Mouse (Mus musculus) stomach, embryonic 16.5 days (tissue): ENCODE measurements around the gene Fam135a. TPM values are rescaled to one million over a fixed set of nuclear protein-coding genes. Genes with fewer than 3 reads are reported as not detected.

ENCODE experiments used
- ATAC-seq: fragments of 200-750 bp; cut with Nextera tagmentation; 2 replicates; pipeline ENCODE4 v1.8.0; 2017; ENCODE audit warnings: moderate number of reproducible peaks, moderate TSS enrichment; ENCODE audit not compliant: insufficient read depth, low FRiP score
- H3K27ac ChIP-seq: fragments of 300-500 bp; sonication (generic); 2 replicates; pipeline ENCODE4 v1.5.1; 2014; ENCODE audit warnings: low read length
- H3K27me3 ChIP-seq: fragments of 300-500 bp; sonication (generic); 2 replicates; pipeline ENCODE4 v1.6.1; 2014; ENCODE audit warnings: low read length, control low read depth, mixed read lengths; ENCODE audit not compliant: control insufficient read depth, insufficient read depth
- H3K36me3 ChIP-seq: fragments of 300-500 bp; sonication (generic); 2 replicates; pipeline ENCODE4 v1.6.1; 2014; ENCODE audit warnings: low read length; ENCODE audit not compliant: control insufficient read depth, insufficient read depth
- H3K4me1 ChIP-seq: fragments of 300-500 bp; sonication (generic); 2 replicates; pipeline ENCODE4 v1.6.1; 2014; ENCODE audit warnings: low read length, control low read depth, mixed read lengths; ENCODE audit not compliant: control insufficient read depth, insufficient read depth
- H3K4me2 ChIP-seq: fragments of 300-500 bp; sonication (generic); 2 replicates; pipeline ENCODE4 v1.6.1; 2014; ENCODE audit warnings: low read depth, low read length, mixed read lengths
- H3K4me3 ChIP-seq: fragments of 300-500 bp; sonication (generic); replicated peaks from 2 replicates; pipeline ENCODE4 v1.5.1; 2014; ENCODE audit warnings: mild to moderate bottlenecking, low read length
- H3K9ac ChIP-seq: fragments of 300-500 bp; sonication (generic); 2 replicates; pipeline ENCODE4 v1.6.1; 2014; ENCODE audit warnings: low read length
- H3K9me3 ChIP-seq: fragments of 300-500 bp; sonication (generic); replicated peaks from 2 replicates; pipeline ENCODE4 v1.6.1; 2016; ENCODE audit warnings: low read length, control low read depth; ENCODE audit not compliant: control insufficient read depth
- WGBS: fragments of 180-500 bp; shearing (Covaris S2); extraction: QIAGEN DNeasy Blood & Tissue Kit; methylation state at CpG from one replicate; pipeline ENCODE4 v1.1.7; 2014; 5-methylcytosine and 5-hydroxymethylcytosine counted together
- polyA plus RNA-seq: library from polyadenylated mRNA; unstranded; fragments of >200 nt; fragmentation: Nextera tagmentation; extraction: Ambion mirVana; gene quantifications from 2 replicates; pipeline ENCODE4 v1.2.1, GENCODE M21; 2015

Fam135a gene
- 33.4 and 36.5 TPM in 2 replicates for polyA plus RNA-seq

DNA sequence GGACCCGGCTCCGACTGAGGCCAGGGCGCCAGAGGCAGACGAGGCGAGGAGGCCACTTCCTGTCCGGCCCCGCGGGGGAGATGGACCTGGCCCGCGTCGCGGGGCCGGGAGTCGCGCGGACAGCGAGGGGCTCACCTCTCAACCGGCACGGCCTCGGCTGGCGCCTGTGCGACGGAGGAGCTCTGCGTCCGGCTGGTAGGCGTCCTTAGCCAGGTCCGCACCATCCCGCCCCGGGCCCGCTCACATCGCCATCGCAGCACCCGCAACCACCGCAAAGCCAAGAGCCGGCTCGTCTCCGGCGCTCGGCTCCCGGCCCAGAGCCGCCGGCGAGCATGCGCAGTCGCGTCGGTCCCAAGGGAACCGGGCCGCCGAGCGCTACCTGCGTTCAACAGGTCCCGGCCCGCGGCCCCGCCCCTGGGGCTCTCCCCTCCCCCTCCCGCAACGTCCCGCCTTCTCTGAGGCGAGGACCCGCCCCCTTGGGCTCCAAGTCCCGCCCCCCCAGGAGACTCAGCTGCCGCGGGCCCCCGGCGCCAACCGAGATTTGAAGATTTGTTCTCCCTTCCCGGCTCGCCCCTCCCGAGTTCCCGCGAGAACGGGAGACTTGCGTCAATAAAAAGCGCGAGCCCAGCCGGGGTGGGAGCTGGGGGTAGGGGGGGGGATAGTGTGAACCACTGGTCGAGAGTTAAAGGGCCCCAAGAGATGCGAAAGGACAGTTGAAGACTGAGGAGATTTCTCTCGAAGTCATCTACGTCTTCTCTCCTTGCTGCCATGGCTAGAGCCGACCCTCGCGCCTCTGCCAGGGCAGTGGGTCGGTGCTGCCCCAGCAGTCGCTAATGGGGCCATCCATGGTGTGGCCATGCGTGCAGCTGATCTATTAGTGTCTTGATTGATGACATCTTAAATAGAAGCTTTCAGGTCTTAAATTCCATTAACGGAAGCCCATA, at the start of gene Fam135a:
Fam135a (minus strand) TSS at position 416 of the 944 bp plus-strand sequence.
- Histone ChIP-seq H3K36me3 (no peaks in the 10 kb centered on the region), H3K9ac (peak within 1 kb of the TSS; percentile 96), H3K27ac (peak within 1 kb of the TSS; percentile 82), H3K4me1 (peaks cover 7% of the 10 kb centered on the region; the same call in 1 of the 2 replicates), H3K4me2 (peak within 1 kb of the TSS; percentile 70), H3K4me3 (peak within 1 kb of the TSS; percentile 87), H3K27me3 (no peaks in the 10 kb centered on the region), H3K9me3 (no peaks in the 10 kb centered on the region)
- peak; percentile 95 for ATAC-seq
- 1% methylated on average over 85 of the region's 88 CpGs for WGBS

DNA sequence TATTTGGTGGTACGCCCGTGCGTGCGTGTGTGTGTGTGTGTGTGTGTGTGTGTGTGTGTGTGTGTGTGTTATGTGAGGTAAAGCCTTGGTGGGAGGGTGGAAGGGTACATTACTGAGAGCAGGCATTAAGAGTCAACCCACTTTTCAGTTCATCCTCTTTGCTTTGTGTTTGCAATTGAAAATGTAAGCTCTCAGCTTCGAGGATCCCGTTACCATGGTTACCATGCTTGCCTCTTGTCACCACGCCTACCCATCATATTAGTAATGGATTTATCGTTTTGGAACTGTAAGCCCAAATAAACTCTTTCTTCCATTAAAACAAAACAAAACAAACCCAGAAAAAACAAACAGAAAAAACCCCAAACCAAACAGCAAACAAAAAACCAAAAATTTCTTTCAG, 43.4 kb upstream of the Fam135a start:
- no peaks in the 10 kb centered on the region for H3K4me1 ChIP-seq
- H3K4me2 ChIP-seq: no peak overlapping the region
- H3K27me3 ChIP-seq: no peaks in the 10 kb centered on the region
- WGBS: 80% methylated on average over 8 of the region's 8 CpGs
- no peak overlapping the region for H3K27ac ChIP-seq
- ATAC-seq: no peak
- H3K9me3 ChIP-seq: no peaks in the 10 kb centered on the region
- no peak overlapping the region for H3K9ac ChIP-seq
- H3K36me3 ChIP-seq: no peaks in the 10 kb centered on the region
- H3K4me3 ChIP-seq: no peak overlapping the region

DNA sequence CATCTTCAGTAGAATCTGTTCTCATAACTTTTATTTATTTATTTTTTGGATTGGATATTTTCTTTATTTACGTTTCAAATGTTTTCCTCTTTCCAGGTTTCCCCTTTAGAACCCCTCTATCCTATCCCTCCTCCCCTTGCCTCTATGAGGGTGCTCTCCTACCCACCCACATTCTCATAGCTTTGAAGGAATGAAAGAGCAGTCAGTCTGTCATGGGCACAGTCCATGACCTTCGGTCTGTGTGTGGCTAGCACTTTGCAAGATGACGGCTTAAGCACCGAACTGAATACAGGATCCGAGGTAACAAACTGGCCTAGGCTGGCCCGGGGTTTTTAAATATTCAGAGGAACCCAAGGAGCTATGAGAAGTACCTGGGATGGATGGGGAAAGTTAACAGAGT, 40.4 kb upstream of the Fam135a start:
- no peak overlapping the region for H3K4me3 ChIP-seq
- H3K4me1 ChIP-seq: no peaks in the 10 kb centered on the region
- H3K27ac ChIP-seq: no peak overlapping the region
- 73% methylated on average over 6 of the region's 6 CpGs for WGBS
- no peaks in the 10 kb centered on the region for H3K27me3 ChIP-seq
- H3K9ac ChIP-seq: no peak overlapping the region
- H3K9me3 ChIP-seq: no peaks in the 10 kb centered on the region
- H3K4me2 ChIP-seq: no peak overlapping the region
- no peak for ATAC-seq
- no peaks in the 10 kb centered on the region for H3K36me3 ChIP-seq

DNA sequence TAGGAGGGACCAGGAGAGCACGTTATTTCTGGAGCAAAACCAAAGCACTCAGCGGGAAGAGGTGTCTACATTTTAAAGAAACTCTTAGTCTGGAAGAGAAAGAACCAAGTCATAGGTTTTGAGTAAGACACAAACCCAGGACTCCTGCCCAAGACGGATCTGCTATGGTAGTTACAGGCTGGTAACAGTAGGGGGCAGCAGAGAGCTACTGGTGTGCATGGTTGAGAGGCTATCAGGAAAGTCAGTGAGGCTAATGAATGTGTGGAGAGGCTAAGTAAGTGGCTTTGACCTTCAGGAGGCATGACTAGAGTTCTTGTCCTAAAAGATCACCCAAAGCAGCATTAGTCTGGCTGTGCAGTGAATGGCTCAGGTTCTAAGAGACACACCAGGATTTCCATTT, 37.0 kb upstream of the Fam135a start:
- Histone ChIP-seq H3K4me1 (no peaks in the 10 kb centered on the region), H3K4me3 (no peak overlapping the region), H3K4me2 (no peak overlapping the region), H3K9ac (no peak overlapping the region), H3K36me3 (no peaks in the 10 kb centered on the region), H3K27me3 (no peaks in the 10 kb centered on the region), H3K9me3 (no peaks in the 10 kb centered on the region), H3K27ac (no peak overlapping the region)
- WGBS: 12% methylated on average over 3 of the region's 3 CpGs
- ATAC-seq: no peak

DNA sequence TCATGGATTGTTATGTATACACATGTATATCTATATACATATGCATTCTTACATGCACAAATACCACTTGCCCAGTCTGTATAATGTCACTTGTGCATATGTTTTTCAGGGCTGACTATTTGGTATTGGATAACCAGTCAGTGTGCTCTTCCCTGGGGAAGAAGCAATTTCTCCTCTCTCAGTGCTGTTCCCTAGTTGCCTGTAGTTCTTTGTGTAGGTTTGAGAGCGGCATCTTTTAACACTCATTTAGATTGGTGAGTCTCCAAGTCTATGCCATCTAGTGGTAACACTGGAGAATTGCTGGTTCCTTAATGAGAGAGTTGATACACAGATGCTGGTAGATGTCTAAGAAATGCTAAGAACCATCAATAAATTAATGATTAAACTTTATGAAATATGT, 34.7 kb upstream of the Fam135a start:
- H3K27me3 ChIP-seq: no peaks in the 10 kb centered on the region
- H3K9ac ChIP-seq: no peak overlapping the region
- WGBS: 0% methylated on average over 1 of the region's 1 CpGs

DNA sequence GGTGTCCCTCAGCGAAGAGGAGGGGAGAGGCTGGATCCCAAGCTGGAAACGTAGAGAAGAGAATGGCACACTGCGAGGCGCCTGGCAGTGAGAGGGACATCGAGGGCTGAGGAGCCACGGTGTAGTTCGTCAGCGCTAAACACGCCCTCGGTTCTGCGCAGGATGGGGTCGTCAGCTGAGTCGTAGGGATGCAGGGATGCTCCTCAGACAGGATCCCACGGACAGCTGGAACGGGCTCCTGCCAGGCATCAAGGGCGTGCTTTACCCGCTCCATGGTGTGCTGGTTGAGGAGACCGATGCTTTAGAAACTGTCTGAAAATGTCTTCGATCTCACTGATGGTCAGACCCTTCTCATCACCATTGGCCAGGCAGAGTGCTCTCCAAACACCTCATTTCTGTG, 33.7 kb upstream of the Fam135a start:
- H3K4me3 ChIP-seq: no peak overlapping the region
- H3K27ac ChIP-seq: no peak overlapping the region
- H3K4me2 ChIP-seq: no peak overlapping the region
- H3K36me3 ChIP-seq: no peaks in the 10 kb centered on the region
- no peaks in the 10 kb centered on the region for H3K27me3 ChIP-seq
- no peak overlapping the region for H3K9ac ChIP-seq
- ATAC-seq: no peak
- no peaks in the 10 kb centered on the region for H3K4me1 ChIP-seq
- H3K9me3 ChIP-seq: no peaks in the 10 kb centered on the region
- WGBS: 38% methylated on average over 19 of the region's 19 CpGs

More for the DNA sequence above, 34.7 kb upstream of the Fam135a start:
- H3K36me3 ChIP-seq: no peaks in the 10 kb centered on the region
- H3K9me3 ChIP-seq: no peaks in the 10 kb centered on the region
- H3K27ac ChIP-seq: no peak overlapping the region
- no peak overlapping the region for H3K4me3 ChIP-seq
- no peak for ATAC-seq
- no peaks in the 10 kb centered on the region for H3K4me1 ChIP-seq
- H3K4me2 ChIP-seq: no peak overlapping the region

DNA sequence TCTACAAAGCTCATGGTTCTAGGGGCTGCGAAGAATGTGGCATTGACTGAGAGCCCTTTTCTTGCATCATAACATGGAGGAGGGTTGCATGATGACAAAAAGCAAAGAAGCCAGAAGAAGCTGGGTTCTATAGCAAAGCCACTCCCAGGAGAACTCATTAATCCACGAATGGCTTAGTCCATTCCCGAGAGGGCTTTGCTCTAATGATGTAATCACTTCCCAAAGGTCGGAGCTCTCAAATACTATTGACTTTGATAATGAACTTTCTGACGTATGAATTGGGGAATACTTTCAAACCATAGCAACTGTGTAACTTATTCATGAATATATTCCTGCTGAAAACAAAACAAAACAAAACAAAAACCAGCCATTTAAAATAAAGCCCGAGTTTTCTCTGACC, 27.7 kb upstream of the Fam135a start:
- Histone ChIP-seq H3K4me3 (no peak overlapping the region), H3K36me3 (no peaks in the 10 kb centered on the region), H3K27ac (no peak overlapping the region), H3K9me3 (no peaks in the 10 kb centered on the region), H3K4me1 (no peaks in the 10 kb centered on the region), H3K27me3 (no peaks in the 10 kb centered on the region), H3K4me2 (no peak overlapping the region), H3K9ac (no peak overlapping the region)
- no peak for ATAC-seq
- WGBS: 55% methylated on average over 6 of the region's 6 CpGs

DNA sequence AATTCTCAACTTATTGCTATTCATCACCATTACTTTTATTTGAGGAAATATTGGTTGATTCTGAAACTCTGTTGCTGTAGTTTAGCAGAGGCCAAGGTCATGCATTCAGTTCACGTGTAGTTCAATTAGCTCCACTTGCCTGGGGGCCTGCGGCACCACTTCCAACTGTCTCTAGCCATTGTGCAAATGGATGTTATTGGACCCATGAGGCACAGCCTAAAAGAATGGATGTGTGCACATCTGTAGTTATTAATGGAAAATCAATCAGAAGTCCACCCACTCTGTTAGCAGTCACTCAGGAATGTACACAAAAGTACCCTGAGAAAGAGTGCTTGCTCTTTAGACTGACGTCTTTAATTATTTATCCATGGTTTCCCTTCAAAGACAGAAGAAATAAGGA, 24.5 kb upstream of the Fam135a start:
- WGBS: 51% methylated on average over 3 of the region's 3 CpGs

DNA sequence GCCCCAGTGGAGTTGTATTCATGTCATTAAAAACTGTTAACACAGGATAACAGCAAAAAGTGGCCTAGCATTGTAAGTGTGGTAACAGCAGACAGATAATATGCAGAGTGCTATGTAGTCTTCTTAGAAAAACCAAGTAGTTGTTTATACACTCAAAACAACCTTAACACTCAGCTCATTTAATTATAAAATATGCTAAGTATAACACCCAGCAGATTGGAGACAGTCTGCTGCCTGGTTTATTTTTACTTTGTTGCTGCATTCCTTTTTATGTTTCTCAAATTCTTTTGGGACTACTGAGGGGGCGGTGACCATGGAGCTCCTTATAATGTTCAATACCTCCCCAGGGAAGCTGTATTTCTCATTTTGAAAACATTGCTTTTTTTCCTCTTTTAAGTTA, 22.4 kb upstream of the Fam135a start:
- Histone ChIP-seq H3K27me3 (no peaks in the 10 kb centered on the region), H3K4me1 (no peaks in the 10 kb centered on the region), H3K36me3 (no peaks in the 10 kb centered on the region), H3K4me3 (no peak overlapping the region), H3K4me2 (no peak overlapping the region), H3K27ac (no peak overlapping the region), H3K9ac (no peak overlapping the region), H3K9me3 (no peaks in the 10 kb centered on the region)
- no peak for ATAC-seq
- WGBS: 98% methylated on average over 1 of the region's 1 CpGs

More for the DNA sequence above, 24.5 kb upstream of the Fam135a start:
- Histone ChIP-seq H3K9me3 (no peaks in the 10 kb centered on the region), H3K4me2 (no peak overlapping the region), H3K36me3 (no peaks in the 10 kb centered on the region), H3K4me1 (no peaks in the 10 kb centered on the region), H3K27me3 (no peaks in the 10 kb centered on the region), H3K27ac (no peak overlapping the region), H3K9ac (no peak overlapping the region), H3K4me3 (no peak overlapping the region)
- ATAC-seq: no peak
